ENCODE assay signal across 13 mouse cellular contexts in the genomic region with DNA sequence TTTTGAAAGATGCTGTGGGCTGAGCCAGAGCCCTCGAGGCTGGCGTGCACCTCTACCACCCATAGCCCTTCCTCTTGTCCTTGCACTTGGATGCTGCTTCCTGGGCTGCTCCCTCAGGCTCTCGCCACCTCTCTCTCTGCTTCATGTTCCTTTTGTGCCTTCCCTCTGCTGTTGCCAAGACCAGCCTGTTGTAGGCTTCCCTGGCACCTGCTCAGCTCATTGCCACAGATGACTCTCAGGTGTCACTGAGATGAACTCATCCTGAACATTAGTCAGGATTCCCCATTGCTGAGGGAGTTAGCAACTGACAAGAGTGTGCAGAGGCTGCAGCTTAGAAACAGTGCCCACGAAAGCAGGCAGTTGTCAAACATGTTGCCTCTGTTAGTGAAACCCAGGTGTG. TPM values are rescaled to one million over a fixed set of nuclear protein-coding genes. Genes with fewer than 3 reads are reported as not detected.
"Had no signal": no experiment of that assay in that cellular context is flagged by ENCODE, and none has a peak within 500 bp of the region (broad histone marks: within the 10 kb centered on the region; RNA-seq: fewer than 3 reads in every experiment).

No protein-coding gene starts in this region.

- DNase-seq: kidney, postnatal 10 days; kidney, postnatal 4 days; lung, adult 2 months; lung, postnatal 36 days; right cerebral cortex, adult 18-20 months; right cerebral cortex, postnatal 25 days; thymus, postnatal 4 days had no signal

- H3K9me3 ChIP-seq: limb, embryonic 10.5 days; liver, embryonic 15.5 days; midbrain, embryonic 13.5 days had no signal

- H3K27ac ChIP-seq: left cerebral cortex, adult 2 months; limb, embryonic 10.5 days; liver, embryonic 15.5 days; midbrain, embryonic 13.5 days; stomach, postnatal 0 days had no signal

- H3K4me1 ChIP-seq: limb, embryonic 10.5 days; liver, embryonic 15.5 days; midbrain, embryonic 13.5 days had no signal

- H3K4me3 ChIP-seq: left cerebral cortex, adult 2 months; limb, embryonic 10.5 days; liver, embryonic 15.5 days; midbrain, embryonic 13.5 days had no signal

- H3K27me3 ChIP-seq: liver, embryonic 15.5 days; midbrain, embryonic 13.5 days had no signal

RNA-seq across cellular contexts. Expression of gene Agt, which starts 27.5 kb away (rescaled TPM):
- polyA plus RNA-seq: limb, embryonic 10.5 days; midbrain, embryonic 13.5 days had no signal

RNA-seq across cellular contexts. Expression of gene Capn9, which starts 33.9 kb away (rescaled TPM):
- polyA plus RNA-seq: limb, embryonic 10.5 days; liver, embryonic 11.5 days had no signal
